Mouse (Mus musculus) left cerebral cortex, adult 6 months (tissue): ENCODE data around the gene Fcgbp. TPM values are rescaled to one million over a fixed set of nuclear protein-coding genes. Genes with fewer than 3 reads are reported as not detected.

Experiments used
- long read RNA-seq, 2 experiments: library from polyadenylated mRNA; unstranded; transcript quantifications; one replicate each; pipeline ENCODE4 v2.0.0; 2019 to 2020
- polyA plus RNA-seq: library from polyadenylated mRNA; unstranded; fragments of <200 nt; fragmentation: Nextera tagmentation; gene quantifications from 2 replicates; pipeline ENCODE4 v1.2.3, GENCODE M21; 2021

Gene Fcgbp
- 0.11 and 0.13 TPM in 2 replicates for polyA plus RNA-seq
- long read RNA-seq, experiment 1: 0 reads
- long read RNA-seq, experiment 2: 0 reads

GRCm38 (mm10) chr7:28070531-28071298 is at the start of gene Fcgbp:
Gene Fcgbp (plus strand): TSS chr7:28071236.

DNA sequence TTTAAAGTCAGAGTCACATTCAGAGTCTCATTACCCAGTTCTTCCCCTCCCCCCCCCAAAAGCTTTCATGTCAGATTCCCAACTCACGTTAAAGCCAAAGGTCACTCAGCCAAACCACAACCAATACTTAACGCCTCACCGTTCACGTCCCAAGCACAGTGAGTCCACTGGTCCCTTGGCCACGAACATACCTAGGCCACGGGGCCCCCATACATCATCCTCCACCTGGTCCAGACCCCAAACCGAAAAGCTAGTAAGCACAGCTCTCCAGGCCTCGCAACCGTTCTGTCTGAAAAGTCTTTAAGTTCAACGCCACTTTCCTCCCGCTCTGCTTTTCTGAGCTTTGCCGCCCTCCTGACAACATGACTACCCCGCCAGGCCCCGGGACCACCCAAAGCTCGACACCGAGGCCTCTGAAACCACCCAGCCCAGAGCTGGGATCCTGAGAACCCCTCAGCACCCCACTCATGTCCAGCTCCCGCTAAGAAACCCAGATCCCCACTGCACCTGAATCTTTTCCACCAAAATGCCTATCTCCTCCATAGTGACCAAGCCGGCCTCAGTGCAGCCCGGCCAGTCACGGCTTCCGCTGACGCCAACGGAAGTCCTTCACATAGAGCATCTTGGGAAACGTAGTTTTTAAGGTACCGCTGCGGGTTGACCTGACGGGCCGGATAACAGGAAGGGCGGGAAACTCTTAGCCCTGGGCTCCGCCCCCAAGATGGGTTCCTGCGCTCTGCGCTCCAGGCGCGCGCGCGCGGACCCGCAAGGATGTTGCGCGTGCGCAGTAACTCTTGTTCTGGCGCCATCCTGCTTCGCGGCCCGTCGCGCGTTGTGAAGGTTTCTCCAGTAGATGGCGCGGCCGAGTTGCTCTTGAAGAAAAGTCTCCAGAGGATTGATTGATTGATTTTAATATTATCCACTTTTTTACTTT is 21.3 kb upstream of the Fcgbp start, which contains the start of gene Psmc4:
TSS of gene Psmc4 (minus strand) at position 626 of the 934 bp plus-strand sequence.

GRCm38 (mm10) chr7:28129166-28129565 is 58.1 kb downstream of the Fcgbp start, which contains the start of gene 9530053A07Rik:
Gene 9530053A07Rik (plus strand): TSS chr7:28129466.

DNA sequence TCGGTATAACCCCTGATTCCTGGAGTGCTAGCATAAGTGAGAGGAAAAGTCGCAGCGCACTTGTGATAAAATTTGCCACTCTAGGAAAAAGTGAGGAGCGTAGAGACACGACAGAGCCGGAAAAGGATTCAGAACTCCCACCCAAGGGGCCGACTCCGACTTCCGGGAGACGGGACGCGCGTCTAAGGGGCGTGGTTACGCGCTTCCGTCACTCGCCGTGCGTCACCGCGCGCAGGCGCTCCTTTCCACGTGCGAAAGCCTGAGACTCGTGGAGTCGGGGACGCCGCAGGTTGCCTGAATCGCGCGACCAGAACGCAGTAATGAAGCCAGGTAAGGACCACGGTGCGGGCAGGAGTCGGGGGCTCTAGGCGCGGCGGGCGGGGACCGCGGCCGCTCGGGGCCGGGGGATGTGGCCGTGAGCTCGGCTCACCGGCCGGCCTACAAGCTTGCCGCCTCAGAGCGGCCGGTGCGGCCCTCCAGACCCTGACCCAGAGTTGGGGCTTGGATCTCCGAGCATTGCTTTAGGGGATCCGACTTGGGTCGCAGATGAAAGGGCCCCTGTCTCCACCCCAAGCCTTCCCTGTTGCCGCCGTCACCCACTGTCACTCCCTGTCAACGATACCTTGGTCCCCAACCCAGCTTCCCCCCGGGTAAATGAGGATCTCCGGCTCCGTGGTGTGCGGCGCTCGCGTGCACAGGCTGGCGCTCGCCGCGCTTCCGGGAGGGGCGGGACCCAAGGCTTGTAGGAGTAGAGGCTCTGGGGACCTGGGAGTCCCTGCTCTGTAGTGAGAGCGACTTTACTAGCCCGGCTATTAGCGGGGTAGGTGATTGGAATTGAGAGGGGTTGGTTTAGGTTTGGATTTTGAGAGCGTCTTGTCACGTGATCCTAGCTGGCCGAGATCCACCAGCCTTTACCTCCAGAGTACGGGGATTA is 98.7 kb downstream of the Fcgbp start, which contains the start of gene Fbl:
TSS of gene Fbl (plus strand) at position 222 of the 934 bp plus-strand sequence.

Other genes with a start within 250 kb of the Fcgbp start
- gene Zfp59, start 232.6 kb upstream of the Fcgbp start, polyA plus RNA-seq: 2.5 and 3.3 TPM in 2 replicates
- 0.21 and 0.37 TPM in 2 replicates for gene Zfp607a, start 213.7 kb upstream of the Fcgbp start, polyA plus RNA-seq
- 2.3 and 3.1 TPM in 2 replicates for gene Zfp974, start 141.8 kb upstream of the Fcgbp start, polyA plus RNA-seq
- gene Zfp780b, start 92.1 kb upstream of the Fcgbp start, polyA plus RNA-seq: 15.8 and 26.6 TPM in 2 replicates
- gene Zfp850, start 57.1 kb upstream of the Fcgbp start, polyA plus RNA-seq: 0.75 and 1.2 TPM in 2 replicates
- gene Psmc4, start 21.1 kb upstream of the Fcgbp start, polyA plus RNA-seq: 225 and 261 TPM in 2 replicates
- 0.04 TPM in 1 of 2 replicates, not detected in the other for gene 9530053A07Rik, start 58.2 kb downstream of the Fcgbp start, polyA plus RNA-seq
- gene Fbl, start 98.5 kb downstream of the Fcgbp start, polyA plus RNA-seq: 11.2 and 18.6 TPM in 2 replicates
- gene Dyrk1b, start 108.2 kb downstream of the Fcgbp start, polyA plus RNA-seq: 8.2 and 18.6 TPM in 2 replicates
- 7.4 and 8.2 TPM in 2 replicates for gene Eid2, start 196.6 kb downstream of the Fcgbp start, polyA plus RNA-seq
- 28.4 and 33.0 TPM in 2 replicates for gene Eid2b, start 206.5 kb downstream of the Fcgbp start, polyA plus RNA-seq
- gene Selenov, start 219.9 kb downstream of the Fcgbp start, polyA plus RNA-seq: 0.48 and 1.1 TPM in 2 replicates
- 2.5 and 2.6 TPM in 2 replicates for gene Dll3, start 231.0 kb downstream of the Fcgbp start, polyA plus RNA-seq
- 78.9 and 84.1 TPM in 2 replicates for gene Timm50, start 240.8 kb downstream of the Fcgbp start, polyA plus RNA-seq